Mouse (Mus musculus) erythroblast, adult 5-6 weeks (primary cell): Measurements from ENCODE around the gene St7. TPM values are rescaled to one million over a fixed set of nuclear protein-coding genes. Genes with fewer than 3 reads are reported as not detected.

Experiments
- ATAC-seq: replicated peaks from 2 replicates; pipeline ENCODE4 v1.8.0; 2016; ENCODE audit warnings: moderate number of reproducible peaks, mild to moderate bottlenecking, moderate TSS enrichment, inconsistent platforms; ENCODE audit not compliant: poor library complexity, low FRiP score, severe bottlenecking
- total RNA-seq, 2 experiments: library from RNA; stranded (forward) in 1 of 2; stranded (reverse) in 1 of 2; fragments of 150-400 nt in 1 of 2; fragments of 200-764, 138-1000 nt in 1 of 2; gene quantifications; 2 replicates each; pipeline versions ENCODE4 v1.2.3 to v1.2.4; 2015 to 2017; ENCODE audit warnings: low replicate concordance in 2 of 2

The St7 gene
- total RNA-seq, 2 experiments from 2014 or later, result 73.4 to 90.6 TPM

DNA sequence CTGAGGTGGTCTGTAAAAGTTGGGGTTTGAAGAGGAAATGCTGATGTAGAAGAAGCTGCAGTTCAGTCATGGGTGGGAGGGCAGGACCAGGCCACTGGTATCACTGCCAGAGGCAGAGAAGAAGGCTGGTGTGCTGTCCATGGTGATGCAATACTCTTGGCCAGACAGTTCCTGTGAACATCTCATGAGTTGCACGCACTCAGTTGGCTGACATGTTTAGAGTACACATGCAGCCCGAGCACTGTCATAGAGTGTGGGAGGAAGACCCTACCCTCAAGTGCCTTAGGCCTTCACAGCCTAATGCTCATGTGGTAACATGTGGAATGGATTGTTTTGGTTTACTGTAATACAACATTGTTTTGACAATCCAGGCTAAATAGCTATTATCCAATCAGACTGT, 238.5 kb downstream of the St7 start:
- ATAC-seq, result no peak

DNA sequence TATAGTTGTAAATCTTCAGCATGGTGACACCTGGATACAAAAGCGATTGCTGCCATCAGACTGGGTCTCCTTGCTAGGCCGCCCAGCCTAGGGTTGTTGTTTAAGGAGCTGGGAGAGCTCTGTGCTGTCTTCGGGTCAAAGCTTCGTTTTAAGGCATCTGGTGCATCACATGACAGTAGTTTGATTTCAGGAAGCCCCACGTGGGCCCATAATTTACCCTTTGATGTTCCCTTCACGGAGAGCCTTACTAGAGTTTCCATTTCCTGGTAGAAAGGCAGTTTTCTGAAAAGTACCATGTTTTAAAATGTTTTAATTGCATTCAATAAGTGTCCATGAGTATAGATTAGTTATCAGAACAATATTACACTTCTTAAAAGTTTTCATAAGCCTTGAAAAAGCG, 239.1 kb downstream of the St7 start:
- ATAC-seq, result no peak

GRCm38 (mm10) chr6:17932806-17933205, 240.1 kb downstream of the St7 start:
- no peak for ATAC-seq

GRCm38 (mm10) chr6:17938631-17939346, 246.1 kb downstream of the St7 start:
- no peak for ATAC-seq

GRCm38 (mm10) chr6:17941916-17942315, 249.2 kb downstream of the St7 start:
- no peak for ATAC-seq

DNA sequence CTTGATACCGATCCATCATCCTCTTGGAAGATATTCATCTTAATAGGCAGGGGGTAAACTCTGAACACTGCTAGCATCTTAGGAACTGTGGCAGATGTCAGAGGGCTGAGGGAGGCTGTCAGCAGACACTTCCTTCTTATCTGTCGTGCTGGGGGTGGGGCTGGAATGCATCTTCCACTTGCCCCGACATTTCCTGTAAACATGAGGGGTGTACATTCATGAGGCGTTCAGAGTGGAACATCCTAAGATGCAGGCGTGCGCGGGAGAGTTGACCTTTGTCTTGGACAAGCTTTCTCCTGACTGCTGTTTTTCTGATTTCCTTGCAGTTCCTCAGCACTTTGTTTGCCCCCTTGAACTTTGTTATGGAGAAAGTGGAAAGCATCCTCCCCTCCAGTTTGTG, 249.6 kb downstream of the St7 start:
- no peak for ATAC-seq

DNA sequence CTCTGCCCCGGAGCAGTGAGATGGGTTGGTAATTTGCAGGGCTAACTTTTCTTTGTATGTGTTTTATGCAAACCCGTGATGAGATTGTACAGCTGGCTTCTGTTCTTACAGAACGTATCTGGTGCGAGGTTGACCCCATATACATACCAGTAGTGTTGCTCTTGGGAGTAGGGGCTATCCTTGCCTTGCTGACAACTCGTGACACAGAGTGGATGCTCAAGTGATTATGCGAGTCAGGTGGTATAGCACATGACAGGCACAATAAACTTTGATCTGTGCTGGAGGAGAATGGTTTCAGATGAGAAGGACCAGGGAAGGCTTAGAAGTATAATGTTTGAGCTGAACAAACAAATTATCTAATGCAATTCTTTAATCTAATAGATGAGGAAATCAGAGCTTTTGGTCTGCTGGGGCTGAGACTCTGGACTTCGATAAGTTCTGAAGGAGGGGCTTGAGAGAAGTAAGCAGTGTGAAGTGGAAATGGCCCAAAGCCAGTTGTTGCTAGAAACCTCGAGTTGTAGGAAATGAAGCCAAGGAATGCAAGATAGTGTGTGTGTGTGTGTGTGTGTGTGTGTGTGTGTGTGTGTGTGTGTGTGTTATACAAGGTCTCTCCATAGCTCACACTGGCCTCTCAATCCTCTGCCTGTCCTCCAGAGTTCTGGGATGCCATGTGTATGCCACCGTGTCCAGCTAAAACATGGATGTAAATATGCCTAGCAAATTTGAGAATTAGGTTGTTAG, 251.3 kb downstream of the St7 start:
- ATAC-seq, result no peak

- ATAC-seq, result no peak
Measured at GRCm38 (mm10) chr6:17946456-17946855, 253.7 kb downstream of the St7 start.

- no peak for ATAC-seq
Measured at GRCm38 (mm10) chr6:17947130-17947831, 254.5 kb downstream of the St7 start.

DNA sequence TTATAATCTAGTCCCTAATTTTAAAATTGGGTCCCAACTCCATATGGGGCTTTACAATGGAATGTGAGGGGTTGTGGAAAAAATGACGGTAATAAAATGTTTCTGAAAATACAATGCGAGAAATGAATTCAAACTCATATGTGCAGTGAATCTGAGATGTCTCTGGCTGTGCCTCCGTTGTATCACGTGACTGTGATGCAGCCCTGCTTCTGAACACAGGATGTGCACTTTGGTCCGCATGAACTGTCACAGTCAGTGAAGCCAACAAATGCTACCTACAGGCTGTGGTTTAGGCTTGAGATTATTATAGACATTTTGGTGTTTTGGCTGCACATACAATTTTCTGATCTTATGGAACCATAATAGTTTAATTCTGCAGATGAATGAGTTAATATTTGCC, 256.4 kb downstream of the St7 start:
- no peak for ATAC-seq

DNA sequence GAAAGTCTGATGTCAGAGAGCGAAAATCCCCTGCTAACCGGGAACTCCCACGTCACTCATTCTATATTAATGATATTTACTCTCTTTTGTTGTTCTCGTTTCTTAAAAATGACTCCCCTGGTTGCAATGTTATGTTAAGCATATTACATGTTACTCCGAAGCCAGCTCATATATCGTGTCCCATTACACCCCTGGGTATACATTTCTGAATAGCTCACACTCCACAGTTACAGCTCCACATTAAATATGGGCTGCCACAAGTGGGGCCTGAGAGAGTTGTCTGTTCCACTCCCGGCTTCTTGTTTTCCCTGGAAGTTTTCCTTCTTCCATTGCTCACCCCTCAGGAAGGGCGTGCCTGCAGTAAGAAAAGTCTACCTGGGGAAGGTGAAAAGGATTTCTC, 259.0 kb downstream of the St7 start:
- ATAC-seq, result no peak

DNA sequence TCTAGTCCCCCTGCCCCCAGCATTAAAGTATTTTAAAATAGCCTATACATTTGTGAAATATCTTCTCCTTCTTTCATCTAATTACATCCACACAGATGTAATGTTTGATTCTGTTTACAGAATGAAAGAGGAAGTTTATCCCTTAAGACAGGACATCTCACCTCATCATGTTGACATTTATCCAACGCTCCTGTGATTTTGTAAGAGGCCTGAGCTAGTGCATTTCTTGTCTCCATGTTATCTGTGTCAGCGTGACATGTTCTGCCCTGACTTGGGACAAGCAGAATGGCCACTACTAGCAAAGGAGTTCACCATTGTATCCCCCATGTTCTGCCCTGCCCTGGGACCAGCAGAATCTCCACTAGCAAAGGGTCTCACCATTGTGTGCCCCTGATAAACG, 270.7 kb downstream of the St7 start:
- no peak for ATAC-seq

DNA sequence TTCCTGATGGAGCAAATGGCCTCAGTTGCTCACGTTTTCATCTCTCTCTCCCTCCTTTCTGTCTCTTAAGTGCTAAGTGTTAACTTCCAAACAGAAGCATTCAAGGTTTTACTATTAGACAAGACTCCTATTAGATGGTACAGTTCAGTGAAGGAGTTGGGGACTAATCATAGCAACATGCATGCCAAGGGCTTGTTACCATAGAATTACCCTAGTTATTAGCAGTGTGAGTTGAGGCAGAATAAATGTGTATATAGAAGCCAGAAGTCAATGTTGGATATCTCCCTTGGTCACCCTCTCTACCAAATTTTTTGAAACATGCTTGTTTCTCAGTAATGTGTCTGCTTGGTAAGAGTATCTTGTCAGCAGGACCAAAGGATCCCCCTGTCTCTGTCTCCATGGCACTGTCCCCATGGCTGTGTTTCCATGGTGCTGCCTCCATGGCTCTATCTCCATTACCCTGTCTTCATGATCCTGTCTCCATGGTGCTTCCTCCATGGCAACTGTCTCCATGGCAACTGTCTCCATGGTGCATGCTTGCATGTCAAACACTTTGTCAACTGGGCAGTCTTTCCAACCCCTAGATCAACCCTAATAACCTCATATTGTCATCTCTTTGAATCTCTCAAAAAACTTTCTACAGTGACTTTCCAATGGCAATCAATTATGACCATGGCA, 275.9 kb downstream of the St7 start:
- ATAC-seq, result no peak

DNA sequence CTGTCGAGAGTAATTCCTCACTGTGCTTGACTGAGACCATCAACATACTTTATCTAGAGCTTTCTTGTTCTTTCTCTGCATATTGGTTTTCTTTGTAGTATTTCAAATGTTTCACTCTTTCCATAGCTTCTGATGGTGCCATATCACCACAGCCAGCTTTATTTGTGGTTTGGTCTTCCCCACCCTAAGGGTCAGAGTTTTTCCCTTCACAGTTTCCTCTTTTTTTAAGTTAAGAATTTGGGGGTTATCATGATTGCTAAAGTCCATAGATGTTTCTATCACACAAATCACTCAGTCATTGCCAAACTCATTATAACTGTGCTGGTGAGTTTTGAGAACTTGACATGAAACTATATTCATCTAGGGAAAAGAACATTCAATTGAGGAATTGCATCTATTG, 277.1 kb downstream of the St7 start:
- ATAC-seq, result no peak

DNA sequence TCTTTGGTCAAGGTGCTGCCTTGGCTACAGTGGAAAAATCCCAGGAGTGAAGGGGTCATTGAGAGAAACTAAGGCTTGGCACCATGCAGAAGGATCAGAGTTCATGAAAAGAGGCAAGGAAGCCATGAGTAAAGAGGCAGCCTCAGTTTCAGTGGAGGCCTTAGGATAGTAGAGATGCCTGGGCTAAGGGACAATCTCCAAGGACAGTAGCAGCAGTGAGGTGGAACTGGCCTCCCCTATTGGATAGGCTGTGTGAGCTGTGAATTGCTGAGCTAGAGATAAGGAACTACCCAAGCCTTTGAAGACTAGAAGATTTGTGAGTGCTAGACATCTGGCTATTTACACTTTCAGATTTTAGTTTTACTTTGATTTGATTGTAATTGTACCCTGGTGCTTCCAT, 278.7 kb downstream of the St7 start:
- no peak for ATAC-seq

DNA sequence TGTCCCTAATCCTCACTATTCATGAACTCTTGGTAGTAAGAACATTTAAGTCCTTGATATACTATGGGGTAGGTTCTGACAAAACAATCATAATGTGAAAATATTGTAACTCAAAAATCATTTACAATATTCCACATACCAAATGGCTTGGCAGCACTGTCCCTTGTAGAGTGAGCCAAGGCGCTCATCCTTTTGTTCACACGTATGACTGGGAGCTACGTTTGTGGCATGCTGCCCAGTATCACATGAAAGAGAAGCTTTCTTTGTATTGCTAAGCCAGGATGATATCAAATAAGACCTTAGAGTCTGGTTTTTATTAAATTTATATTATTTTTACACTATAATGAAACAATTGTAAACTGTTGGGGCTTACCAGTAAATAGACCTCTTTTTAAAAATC, 281.7 kb downstream of the St7 start:
- no peak for ATAC-seq

GRCm38 (mm10) chr6:17977165-17977564, 284.4 kb downstream of the St7 start:
- ATAC-seq, result no peak

GRCm38 (mm10) chr6:17978324-17978723, 285.6 kb downstream of the St7 start:
- ATAC-seq, result no peak

DNA sequence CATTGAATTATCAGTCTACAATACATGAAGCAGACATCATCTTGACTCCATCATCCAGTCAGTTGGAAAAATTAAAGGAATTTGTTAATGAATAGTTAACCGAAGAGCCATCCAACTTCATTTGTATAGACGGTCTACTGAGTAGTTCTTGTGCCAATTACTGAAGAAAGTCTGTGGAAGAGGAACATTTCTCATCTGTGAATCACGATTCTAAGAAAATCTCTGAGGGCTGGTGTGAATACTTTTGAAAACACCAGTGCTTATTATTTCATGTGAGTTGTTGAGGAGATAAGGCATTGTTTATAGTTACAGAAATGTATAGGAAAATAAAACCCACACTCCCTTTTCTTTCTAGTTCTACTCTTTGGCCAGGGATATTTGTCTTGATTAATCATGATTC, 286.1 kb downstream of the St7 start:
- no peak for ATAC-seq

DNA sequence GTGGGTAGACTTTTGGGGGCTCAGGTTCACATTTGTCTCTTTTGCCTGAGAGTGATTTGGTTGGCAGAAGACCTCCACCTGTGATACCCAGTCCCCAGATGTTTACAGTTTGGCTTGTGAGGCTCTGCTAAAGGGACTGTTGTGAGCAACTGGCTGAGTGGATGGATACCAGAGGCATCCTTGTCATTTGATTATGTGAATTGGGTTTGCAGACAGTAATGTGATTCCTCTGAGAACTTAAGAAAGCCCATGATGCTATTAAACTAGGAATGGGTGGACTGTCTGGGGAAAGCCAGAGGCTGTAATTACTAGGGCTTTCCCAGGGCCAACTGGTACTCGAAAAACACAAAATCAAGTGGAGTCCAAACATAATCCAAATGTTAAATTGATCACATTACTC, 286.6 kb downstream of the St7 start:
- ATAC-seq, result no peak
